Mouse (Mus musculus): ENCODE measurements around the gene Fancc.

- no peak for TF ChIP-seq EP300 (IDR thresholded peaks at IDR 0.05; ENCODE audit: low read depth)
- TF ChIP-seq CTCF (IDR thresholded peaks at IDR 0.05; ENCODE audit: low read depth): no peak
Observed at GRCm38 (mm10) chr13:63502391-63502790, 5.3 kb upstream of the Fancc start.
